Mouse (Mus musculus) common myeloid progenitor, adult 5-6 weeks (primary cell): ENCODE results near the gene Myo9a. TPM values are rescaled to one million over a fixed set of nuclear protein-coding genes. Genes with fewer than 3 reads are reported as not detected.

Source experiments
- ATAC-seq: replicated peaks from 2 replicates; pipeline ENCODE4 v1.8.0; 2016; ENCODE audit warnings: low read depth, mild to moderate bottlenecking, moderate TSS enrichment, inconsistent platforms; ENCODE audit not compliant: poor library complexity, severe bottlenecking
- total RNA-seq: library from RNA; stranded (forward); fragments of 200-1000, 187-1606 nt; gene quantifications from 2 replicates; pipeline ENCODE4 v1.2.3, GENCODE M21; 2017

The Myo9a gene
- total RNA-seq, result 19.3 and 45.7 TPM in 2 replicates

DNA sequence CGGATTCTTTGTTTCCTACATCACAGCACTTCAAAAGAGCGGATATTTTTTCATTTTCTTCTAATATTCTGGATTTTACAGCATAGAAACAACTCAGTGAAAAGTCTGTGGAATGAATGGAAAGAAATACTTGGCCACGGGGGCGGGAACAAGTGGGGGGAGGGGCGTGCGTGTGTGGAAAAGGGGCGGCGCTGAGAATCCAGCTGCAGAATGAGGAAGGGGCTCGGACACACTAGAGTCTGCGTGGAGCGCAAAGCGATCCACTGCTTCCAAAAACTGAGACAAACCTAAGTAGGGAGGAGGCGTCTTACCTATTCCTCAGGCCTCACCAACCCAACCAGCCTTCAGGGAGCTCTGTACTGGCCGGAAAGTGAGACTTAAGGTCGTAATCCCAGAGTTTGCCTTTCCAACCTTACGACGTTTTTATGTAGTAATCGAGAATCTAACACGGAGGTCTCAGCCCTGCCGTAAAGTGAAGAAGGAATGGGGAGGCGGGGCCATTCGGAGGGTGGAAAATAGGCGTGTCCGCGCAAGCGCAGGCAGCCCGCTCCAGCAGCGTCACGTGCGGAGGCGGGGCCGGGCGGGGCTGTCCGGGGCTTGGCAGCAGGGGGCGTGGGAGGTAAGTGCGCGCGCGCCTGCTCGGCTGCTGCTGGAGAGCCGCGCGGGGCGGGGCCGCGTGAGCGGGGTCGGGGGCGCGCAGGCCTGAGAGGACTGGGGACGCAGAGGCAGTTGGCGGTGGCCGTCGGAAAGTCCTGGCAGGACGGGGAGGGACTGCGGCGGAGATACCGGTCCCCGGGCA lies at the start of gene Myo9a, which contains the start of gene Senp8:
Myo9a (plus strand) TSS at position 630 of the 799 bp plus-strand sequence.
Senp8 (minus strand) TSS at position 444 of the 799 bp plus-strand sequence.
- ATAC-seq, result peak; percentile 79

DNA sequence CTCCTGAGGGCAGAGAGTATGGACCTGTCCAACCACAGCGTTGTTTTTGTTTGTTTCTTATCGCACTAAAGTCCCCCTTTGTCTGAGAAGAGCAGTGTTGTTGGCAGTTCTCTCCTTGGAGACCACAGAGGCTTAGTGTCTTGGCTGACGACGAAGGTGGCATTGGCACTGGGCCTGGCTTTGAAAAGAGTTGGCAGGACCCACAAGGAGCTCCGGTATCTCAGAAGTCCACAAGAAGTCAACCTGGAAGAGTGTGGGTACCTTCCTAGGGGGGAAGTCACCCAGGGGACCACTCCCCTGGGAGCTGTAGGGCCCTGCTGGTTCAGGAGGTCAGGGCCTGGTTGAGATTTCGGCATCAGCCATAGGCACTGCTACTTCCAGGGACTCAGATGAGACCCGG lies 49.6 kb upstream of the Myo9a start:
- no peak for ATAC-seq

DNA sequence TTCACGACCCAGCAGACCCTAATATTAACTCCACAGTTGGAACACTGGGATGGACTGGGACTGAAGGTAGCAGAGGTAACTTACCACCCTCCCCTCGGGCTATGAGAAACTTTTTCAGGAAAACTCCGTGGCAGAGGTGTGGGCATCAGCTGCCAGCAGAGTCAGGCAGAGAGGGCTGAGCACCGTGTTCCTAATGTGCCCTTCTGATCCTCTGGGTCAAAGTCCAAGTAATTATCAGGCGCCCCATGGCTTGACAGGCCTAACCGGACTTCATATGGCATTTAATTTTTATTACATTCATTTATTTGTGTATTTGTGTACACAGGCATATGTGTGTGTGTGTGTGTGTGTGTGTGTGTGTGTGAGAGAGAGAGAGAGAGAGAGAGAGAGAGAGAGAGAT lies 47.6 kb upstream of the Myo9a start:
- ATAC-seq, result no peak

DNA sequence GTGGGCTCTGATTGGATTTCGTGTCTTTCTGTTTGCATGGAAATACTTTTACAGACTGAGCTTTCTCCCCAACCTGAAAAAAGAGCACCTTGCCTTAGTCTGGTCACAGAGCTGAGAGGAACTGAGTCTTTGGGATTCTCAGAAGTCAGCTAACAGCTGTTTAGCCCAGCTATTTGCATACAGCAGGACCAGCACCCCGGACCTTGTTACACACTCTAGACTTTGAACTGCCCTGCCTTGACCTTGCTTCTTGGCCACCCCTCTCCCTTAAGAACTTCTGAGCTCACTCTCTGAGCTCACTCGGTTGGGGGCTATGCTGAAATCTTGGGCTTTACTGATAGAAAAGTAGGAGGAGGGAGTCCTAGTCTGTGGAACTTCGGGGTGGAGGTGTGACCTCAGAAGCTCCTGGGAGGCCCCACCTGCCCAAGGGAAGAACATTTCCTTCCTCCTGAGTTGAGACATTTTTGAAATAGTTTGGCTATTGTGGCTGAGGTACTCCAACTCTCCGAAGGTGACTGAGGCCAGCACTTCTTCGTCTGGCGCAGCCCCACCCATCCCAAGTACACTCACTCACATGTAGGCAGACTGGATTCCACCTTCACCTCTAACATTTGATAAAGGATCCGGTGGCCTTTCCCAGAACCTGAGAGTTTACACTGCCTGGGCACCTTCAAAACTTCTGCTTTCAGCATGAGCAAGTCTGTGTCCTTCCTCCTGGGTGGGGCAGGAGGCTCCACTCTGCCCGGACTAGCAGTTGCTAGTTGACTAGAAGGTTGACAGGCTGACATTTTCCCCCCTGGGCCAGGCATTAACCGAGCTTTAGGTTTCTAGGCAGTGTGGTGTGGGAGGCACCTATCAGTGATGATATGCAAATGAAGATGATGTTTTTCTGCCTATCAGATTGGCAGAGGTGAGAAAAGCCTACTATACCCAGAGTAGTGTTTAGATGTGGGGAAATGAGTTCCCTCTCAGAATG lies 43.6 kb upstream of the Myo9a start:
- ATAC-seq, result 0 out of 2 replicates have a peak, but pooled peaks have one; percentile 8

DNA sequence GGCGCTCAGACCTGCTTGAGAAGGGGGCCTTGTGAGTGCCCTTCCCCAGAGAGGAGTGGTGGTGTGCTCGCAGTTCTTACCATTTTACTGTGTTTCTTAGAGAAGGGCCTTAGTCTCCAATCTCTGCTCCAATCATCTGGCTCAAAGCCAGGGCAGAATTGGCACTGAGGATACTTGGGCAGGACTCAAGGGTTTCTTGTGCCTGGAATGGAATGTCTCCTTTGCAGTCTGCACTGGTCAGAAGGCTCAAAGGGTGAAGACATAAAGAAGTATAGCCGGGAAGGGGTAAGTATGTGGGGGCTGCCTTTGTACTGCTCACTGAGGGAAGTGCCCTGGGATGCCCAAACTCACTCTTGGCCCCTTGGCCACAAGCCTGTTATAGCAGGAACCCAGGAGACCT lies 41.5 kb upstream of the Myo9a start:
- ATAC-seq, result no peak

DNA sequence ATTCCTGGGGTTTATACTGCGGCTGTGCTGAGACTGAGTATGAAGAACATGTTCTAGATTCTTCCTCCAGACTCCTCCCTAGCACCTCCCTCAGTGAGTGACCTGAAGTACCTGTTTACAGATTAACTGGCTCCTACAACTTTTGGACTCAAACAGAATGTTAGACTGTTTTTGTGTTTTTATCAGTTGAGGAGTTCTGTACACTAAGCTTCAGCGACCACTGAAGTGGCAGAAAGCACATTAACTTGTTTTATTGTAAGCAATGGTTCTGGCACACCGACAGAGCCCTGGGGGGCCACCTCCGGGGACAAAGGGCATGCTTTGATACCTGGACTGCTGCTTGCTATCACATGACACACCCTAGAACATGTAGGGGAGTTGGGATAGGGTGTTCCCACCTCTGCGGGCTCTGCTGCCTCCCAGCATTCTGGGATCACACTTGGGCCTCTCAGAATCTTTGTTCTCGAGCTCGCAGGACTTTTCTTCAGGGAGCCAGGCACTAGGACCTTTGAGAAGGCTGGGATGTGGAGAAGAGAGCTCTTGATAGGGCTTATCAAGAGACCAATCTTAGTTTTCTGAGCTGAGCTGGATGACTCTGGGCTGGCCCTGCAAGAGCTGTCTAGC lies 34.3 kb upstream of the Myo9a start:
- no peak for ATAC-seq

DNA sequence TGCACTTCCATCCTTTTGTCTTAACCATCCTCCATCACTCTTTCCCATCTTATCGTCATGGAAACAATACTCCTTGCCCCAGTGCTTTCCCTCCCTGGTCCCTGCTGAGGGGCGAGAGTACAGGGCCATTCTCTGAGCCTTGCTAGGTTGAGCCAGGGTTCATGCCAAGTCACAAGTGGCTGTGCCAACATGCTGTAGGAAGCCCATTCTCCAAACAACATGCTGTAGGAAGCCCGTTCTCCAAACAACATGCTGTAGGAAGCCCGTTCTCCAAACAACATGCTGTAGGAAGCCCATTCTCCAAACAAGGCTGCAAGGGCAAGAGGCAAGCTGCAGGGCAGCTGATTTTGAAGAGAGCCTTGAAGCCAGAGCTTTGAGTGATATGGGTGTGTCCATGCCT lies 32.5 kb upstream of the Myo9a start:
- ATAC-seq, result no peak

DNA sequence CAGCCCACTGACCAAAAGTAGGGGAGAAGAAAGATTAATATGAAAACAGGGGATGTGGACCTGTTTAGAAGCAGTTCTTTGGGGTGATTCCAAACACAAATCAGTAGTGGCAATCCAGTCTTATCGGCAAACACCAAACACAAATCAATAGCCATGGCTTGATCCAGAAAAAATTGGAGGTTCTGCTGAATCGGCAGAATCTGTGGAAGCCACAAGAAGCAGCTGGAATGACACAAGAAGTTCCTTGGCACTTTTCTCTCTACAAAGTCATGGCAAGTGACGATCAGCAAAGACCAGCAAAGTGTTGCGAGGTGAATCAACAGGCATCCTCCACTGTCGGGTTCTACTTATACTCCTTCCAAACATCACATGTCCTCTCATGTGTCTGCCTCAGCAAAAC lies 29.6 kb upstream of the Myo9a start:
- ATAC-seq, result no peak

DNA sequence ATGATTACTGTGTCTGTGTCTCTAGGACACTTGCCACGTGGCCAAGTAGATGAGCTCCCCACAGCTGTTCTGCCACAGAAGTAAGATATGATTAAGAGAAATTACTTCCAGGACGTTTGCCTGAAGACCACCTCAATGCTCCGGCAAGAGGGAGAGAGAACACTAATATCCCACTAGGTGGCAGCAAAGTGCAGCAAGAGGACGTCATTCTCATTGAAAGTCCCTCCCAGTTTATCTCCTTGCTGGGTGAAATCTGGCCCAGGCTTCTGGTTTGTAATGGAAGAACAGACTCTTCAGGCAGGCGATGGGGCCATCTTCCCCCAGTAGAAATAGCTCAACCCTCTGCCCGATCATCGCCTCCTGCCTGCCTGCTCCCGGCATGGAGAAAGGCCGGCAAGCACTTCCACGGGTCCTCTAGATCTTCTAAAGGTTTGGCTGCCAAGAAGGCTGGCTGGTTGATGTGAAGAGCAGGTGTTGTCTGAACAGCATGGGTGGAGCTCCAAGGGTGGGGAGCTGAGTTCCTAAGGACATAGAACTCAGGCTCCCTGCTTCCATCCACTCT lies 27.5 kb upstream of the Myo9a start:
- peak; percentile 91 for ATAC-seq

DNA sequence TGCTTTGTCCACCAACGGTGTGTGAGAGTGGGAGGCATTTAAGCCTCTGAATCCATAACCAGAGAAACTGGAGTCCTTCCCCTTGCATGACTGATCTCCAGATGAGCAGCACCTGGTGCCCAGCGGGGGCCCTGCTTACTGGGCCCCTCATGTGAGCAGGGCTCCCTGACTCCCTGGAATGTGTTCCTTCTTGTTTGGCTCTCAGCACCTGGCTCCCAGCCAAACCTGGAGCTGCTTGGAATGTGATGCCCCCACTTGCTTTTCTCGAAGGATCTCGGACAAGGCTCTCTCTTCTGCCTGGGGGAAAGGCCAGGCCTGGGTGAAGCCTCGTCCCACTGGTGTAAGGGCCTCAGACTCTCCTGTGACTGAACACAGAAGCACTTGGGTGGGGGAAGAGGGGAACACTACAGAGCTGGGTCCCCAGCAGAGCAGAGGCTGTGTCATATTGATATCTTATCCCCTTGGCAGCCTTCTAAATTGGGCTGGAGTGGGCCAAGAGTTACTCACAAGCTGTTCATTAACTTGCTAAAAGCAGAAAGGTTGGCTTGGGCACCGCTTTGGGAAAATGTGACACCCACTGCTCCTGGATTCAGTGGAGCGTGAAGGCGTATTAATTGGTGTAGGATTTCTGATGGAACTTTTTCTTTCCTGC lies 26.8 kb upstream of the Myo9a start:
- ATAC-seq, result no peak

DNA sequence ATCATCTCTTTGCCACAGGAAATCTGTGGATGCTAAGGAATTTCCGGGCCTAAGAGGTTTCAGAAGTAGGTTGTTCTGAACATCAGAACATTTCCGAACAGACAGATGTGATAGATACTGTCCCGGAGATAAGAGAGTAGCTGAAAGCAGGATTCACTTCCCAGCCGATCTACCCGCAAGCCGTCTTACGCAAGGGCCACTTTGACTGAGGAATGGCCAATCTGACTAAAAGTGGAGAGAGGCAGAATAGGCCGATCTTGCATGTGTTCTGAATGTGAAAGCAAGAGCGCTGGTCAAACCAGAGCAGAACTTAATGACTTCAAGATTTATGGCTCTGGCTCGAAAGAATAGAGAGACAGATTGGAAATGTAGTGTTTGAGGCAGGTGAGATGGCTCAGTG lies 25.2 kb upstream of the Myo9a start:
- ATAC-seq, result no peak

DNA sequence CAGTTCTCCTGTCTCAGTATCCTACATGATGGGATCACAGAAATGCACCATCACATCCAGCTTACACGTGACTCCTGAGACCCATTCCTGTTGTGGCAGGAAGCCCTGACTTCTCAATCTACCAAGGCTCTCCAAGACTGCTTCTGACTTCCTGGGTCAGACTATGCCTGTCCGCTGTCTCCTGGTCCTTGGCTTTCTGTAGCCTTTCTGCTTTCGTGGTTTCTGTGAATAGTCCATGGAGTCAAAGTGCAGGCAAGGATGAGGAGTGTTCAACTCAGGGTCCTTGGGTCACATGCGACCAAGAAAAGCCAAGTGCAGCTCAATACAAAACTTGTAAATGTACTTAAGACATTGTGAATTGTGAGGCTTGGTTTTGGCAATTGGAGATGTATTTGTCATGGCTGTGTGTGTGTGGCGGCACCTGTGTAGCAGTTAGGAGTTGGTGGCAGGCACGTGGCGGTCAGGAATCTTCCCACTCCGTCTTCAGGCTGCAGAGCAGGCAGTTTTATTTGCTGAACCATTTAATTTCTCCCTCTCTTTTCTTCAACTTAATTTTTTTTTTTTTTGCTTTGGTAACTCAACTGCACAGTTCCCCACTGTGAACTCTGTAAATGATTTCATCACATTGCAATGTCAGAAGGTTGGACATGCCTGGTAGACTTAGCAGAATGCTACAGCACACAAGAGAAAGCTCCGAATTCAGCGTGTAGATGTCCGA lies 23.0 kb upstream of the Myo9a start:
- ATAC-seq, result no peak

DNA sequence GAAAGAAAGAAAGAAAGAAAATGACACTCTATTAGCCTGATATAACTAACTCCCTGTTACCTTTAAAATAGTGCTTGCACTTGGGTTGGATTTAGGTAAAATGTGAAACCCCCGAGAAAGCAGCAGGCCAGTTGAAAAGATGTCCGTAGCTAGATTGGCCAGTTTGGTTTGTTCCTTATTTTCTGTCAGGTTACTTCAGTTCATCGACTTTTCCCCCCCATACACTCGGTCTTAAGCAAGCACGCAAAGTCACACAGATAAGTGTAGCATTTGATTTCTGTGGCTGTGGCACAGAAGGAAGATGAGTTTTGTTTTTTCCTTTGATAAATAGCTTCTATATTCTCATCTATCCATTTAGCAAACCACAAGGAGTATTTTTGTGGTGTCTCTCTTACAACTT lies 19.6 kb upstream of the Myo9a start:
- no peak for ATAC-seq

DNA sequence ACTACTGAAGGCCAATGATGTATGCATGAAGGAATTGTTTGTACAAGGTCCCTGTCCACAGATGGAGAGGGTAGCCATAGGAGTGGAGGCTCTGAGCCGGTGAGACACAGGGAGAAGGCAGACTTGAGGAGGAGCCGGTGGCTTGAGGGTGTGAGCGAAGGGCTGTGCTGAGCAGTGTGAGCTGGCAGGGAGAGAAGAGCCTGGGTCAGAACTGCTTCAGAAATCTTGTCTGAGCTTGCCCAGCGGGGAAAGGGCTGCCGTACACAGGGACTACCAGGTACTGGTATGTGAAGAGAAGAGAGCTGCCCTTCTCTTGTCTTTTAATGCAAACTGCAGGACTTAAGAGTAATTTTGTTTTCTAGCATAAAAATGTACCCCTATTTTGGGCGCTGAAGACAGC lies 17.6 kb upstream of the Myo9a start:
- ATAC-seq, result no peak

DNA sequence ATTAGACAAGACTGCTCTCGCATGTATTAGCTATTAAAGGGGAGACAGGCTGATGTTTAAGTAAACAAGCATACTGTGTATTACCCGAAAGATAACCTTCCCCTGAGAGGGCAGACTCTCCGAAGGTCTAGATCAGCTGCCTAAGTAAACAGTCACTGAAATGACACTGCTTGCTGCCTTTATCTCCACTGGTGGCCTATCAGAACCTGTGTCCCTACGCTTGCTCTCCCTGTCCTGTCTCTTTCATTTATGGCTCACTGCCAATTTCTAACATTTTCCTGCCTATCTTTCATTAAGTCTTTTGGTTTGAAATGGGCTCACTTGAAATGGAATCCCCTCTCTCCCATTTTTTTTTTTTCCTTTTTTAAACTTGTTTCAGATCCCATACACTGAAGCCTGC lies 15.3 kb upstream of the Myo9a start:
- ATAC-seq, result 0 out of 2 replicates have a peak, but pooled peaks have one; percentile 39

DNA sequence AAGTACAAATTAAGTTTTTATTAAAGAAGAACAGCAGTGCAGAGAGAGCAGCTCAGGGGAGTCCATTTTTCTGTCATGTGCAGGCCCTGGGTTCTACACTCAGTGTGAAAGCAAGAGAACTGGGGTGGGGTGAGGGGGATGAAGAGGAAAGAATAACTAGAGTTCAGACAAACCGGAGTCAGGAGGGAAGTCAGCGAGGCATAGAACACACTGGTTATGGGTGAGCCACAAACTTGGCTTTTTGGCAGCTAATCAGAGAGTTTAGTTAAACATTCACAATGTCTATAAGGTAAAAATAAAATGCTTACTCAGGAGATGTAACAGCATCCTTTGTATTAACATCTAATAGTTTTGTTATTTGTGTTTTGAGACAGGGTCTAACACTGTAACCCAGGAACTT lies 10.1 kb upstream of the Myo9a start:
- no peak for ATAC-seq

DNA sequence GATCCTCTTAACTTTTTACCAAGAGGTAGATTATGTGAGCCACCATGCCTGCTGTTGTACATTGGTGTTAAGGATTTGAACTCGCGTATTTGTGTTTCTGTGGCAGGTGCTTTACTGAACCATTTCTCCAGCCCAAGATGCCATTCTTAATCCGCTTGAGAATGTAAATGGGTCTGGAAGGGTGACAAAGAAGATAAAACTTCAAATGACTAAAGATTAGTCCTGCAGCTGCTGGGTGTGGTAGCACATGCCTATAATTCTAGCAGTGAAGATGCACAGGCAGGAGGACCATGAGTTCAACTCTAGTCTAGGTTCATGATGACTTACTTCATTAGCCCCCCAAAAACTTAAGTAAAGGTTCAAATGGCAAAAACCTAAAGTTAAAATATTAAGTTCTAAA lies 6.8 kb upstream of the Myo9a start:
- no peak for ATAC-seq

DNA sequence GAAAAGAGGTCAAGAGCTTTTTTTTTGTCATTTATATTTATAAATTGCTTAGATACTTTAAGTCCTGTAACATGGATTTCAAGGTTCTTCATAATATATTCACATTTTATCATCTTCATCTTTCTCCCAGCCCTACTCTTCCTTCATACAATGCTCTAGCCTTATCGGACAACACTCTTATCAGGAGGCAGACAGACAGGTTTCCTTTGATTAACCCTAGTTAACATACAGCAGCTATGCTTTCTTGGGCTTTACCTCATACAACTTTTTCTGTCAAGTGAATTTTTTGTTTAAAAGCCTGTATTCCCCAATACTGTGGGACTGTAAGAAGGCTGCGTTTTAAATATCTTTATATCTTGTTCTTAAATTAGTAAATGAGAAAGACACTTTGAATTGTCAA lies 2.3 kb upstream of the Myo9a start:
- ATAC-seq, result no peak

DNA sequence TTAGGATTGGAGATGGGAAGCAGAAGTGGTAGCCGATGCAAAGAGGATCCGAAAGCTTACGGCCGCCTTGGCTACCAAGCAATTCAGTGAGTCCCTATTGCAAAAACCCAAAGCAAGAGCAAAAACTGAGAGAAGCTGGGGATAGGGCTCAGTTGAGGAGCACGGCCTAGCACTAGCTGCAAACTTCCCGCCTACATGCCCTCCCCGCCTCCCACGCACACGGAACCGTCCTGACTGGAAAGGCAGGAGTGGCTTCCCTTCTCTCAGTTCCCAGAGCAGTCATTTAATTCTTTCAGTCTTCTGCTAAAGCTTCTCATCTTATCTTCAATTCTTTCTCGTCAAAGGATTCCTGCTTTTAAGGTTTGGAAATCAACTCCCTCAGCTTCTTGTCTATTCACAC lies 1.7 kb upstream of the Myo9a start:
- no peak for ATAC-seq
